Mouse (Mus musculus): Measurements from ENCODE around the gene Gpr153.

GRCm38 (mm10) chr4:152315498-152316213 is 41.6 kb downstream of the Gpr153 start:
- TF ChIP-seq CTCF (IDR thresholded peaks at IDR 0.05; ENCODE audit: low read depth, low read length) (no peak), POLR2A (IDR thresholded peaks at IDR 0.05; ENCODE audit: insufficient read depth, low read length) (no peak), EP300 (IDR thresholded peaks at IDR 0.05; ENCODE audit: insufficient read depth, low read depth, low read length) (no peak)

Data from ES-Bruce4 (cell line).